Mouse (Mus musculus) c-Kit-positive CD71-negative TER-119-negative erythroid progenitor cells, embryonic 14.5 days (primary cell): Measurements from ENCODE around the gene Pdia6.

Experiments used
- DNase-seq: peaks from one replicate; pipeline ENCODE4 v3.0.0-alpha.2; 2013; ENCODE audit warnings: low read depth

Pdia6 gene

DNA sequence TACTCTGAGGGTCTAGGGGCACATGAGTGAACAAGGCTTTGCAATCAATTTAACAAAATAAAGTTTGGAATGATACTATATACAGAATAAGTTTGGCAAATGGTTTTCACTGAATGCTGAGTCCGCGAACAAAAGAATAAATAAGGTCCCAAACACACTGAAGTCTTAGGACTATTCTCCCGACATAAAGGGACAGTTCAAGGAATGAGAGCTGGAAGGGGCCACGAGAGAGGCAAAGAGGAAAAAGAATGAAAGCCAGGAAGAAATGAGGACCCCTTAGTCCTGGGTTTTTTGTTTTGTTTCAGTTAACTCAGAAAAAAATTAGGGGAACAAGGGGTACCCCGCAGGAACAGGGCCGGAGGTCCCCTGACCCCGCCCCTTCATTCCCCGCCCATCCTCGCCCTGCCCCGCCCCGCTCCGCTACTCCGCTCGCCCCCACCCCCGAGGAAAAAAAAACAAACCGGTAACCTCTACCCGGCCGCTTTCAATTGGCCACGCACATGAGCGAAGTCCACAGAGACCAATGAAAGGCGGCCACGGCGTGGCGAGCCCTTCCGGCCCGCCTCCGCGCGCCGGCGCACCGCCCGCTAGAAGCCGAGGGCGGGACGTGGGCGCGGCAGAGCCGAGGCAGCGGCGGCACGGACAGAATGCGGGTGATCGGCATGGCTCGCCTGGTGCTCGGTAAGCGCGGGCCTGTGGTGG lies at the start of gene Pdia6:
Pdia6 (plus strand) TSS at position 575 of the 702 bp plus-strand sequence.
- DNase-seq = peak; percentile 93

DNA sequence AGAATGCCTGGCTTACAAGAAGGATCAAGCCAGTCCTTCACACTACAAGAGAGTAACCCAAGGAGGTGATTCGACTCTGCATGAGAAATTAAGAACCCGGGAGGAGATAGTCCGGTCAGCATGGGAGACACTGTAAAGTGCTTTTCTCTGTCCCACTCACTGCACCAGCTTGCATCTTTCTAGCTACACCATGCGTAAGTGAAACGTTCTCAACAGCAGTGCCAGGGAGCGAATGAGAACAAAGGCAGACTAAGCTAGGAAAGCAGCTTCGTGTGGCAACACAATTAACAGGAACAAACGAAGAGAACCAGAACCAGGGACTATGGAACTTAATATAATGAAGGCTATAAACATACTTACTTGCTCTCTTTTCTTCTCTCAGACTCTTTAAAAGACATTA lies 48.0 kb upstream of the Pdia6 start:
- DNase-seq = no peak

DNA sequence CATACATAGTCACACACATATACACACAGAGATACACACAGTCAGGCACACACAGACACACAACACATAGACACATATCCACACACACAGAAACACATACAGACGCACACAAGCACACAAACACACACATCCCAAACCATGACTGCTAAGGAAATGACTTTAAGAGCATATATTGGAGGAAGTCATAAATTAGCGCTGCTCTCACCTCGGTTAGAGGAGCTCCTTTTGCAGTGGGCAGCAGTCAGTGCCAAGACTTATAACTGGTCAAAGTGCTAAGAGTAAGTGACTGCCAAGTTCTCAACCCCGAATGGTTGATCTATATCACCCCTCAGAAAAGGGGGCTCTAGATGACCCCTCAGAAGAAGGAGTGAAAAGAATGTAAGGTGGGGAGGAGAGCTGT lies 47.2 kb upstream of the Pdia6 start:
- DNase-seq = no peak

DNA sequence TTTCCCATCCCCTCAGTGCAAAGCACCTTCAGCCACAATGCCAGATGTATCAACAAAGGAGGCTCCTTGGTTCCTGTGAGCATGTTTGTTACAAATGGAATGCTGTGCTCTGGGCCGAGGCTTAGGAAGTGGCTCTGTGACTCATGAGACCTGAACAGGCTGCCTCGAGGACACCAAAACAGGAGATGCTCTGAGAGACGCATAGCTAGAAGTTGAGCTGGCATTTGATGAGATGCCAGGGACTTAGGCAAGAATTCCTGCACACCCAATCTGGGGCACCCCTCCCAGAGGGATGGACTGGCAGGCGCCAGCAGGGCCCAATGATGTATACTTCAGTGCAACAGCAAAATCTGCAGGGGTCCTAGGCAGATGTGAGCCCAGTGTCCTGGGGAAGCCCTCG lies 45.7 kb upstream of the Pdia6 start:
- DNase-seq = no peak

DNA sequence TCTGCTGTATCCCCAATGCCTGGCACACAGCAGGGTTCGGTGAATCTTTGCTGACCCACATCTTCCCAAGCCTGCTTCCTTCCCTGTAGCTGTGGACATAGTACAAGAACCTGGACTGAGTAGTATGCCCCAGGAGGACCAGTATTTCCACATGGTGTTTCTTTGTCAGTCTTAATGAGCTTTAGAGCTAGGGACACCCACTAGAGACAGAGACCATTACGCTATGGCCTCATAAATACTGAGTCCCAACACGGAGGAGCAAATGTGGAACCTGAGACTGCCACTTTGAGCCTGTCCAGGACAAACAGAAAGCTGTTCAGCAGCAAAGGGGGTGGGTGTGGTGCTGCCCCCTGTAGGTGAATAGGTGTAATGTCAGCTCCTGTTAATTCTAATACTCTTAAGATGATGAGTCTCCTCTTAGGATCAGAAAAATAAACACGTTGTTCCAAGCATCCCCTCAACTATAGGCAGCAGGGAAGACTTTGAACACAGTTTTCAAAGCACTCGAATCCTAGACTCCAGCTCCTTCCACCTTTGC lies 44.4 kb upstream of the Pdia6 start:
- no peak for DNase-seq

DNA sequence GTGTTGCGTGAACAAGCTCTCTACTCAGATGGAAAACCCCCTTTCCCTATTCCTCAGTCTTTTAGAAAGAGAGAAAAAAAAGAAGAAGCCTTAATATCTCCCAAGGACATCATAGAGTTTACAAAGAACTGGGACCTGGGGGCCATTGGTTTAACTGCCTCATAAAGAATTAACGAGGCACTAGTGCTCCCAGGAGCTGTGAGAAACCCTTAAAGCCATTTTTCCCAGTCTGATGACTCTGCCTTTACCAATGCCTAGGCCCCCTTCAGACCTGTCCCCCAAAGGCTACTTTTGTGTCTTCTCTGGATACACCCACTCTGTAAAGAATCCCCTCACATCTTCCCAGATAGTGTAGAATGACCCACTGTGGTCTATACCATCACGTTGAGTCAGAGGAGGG lies 43.3 kb upstream of the Pdia6 start:
- DNase-seq = no peak

DNA sequence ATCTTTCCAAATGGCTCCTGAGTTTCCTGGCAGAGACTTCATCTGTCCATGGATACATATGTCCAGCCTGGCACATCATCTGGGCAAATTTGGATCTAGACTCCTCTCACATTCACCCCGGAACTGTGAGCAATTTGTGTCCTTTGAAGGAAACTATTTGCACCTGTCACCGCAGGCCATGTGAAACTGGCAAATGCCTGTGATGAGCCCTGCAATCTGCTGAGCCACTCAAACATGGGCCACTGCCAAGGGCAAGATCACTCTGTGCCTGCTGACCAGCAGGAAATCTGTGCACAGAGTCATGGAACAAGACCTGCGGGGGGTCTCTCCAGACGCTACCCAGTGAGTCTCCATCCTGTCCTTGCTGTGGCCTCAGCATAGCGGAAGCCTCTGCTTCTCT lies 41.3 kb upstream of the Pdia6 start:
- DNase-seq = no peak

DNA sequence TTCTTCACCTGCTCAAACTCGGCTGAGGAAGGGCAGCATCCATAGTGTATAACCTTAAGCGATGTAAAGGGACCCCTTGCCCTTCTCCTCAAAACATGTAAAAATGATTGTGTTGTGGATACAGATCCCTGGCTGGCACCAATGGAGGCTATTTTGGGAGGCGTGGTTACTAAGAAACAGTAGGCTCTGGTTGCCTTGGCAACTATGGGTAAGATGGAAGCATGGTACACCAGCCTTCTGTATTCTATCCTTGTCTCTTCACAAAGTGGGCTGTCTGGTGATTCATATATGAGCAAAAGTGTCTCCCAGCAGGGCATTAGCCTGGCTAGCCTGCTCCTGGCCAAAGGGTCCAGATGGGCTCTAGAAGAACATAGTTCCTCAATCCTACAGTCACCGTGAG lies 38.4 kb upstream of the Pdia6 start:
- DNase-seq = no peak

DNA sequence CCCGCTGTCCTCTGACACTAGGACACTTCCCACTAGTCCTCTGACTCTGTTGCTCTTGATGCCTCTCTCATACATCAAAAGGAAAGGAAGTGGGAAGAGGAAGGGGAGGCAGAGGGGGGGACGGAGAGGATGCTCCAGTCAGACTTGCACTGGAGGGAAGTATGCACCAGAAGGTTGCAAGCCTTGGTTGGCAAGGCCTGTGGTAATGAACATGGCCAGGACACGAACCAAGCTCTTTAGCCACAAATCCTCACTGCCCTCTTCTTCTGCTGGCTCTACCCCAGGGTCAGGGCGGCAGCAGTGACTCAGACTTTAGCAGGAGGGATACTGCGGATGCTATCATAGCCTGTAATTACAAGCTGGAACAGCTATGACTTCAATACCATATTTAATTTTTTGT lies 35.8 kb upstream of the Pdia6 start:
- DNase-seq = no peak

DNA sequence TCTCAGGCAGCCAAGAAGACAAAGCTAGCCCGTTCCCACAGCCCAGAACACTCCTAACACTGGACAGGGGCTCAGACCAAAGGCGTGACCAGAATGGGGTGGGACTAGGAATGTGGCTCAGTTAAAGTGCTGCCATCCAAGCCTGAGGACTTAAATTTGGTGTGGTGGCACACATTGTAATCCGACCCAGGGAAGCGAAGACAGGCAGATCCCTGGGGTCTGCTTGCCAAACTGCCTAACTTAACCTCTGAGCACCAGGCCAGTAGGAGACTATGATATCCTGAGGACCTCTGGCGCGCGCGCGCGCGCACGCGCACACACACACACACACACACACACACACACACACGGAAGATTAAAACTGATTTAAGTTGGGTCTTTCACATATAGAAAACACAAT lies 34.8 kb upstream of the Pdia6 start:
- DNase-seq = no peak

DNA sequence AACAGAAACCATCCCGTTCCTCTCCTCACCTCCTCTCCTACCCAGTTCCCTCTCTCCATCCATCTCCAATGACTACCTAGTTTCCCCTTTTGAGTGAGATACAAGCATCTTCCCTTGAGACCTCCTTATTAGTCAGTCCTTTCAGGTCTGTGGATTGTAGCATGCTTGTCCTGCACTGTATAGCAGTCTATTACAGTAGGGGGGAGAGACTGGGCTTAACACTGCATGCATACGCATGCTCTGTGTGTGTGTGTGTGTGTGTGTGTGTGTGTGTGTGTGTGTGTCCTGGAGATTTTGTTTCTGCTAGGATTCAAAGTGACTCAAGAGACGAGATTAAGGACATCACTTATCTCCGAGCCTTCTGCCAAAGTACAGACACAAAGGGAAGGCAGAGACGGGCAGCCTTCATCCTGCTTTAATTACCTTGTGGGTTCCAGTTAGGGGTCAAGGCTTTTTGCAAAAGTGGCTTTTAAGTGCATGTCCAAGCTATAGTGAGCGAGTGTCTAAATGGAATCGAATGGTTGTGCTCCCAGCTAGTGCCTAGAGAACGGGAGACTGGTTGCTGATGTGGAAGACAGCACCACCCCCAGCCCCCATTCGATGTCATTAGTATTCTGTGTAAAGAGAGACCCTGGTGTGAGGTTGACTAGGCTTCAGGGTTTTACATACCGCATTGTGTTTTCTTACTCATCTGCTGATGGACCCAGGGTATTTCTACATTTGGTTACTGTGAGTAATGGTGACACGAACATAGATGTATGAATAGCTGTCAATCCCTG lies 30.6 kb upstream of the Pdia6 start:
- no peak for DNase-seq

DNA sequence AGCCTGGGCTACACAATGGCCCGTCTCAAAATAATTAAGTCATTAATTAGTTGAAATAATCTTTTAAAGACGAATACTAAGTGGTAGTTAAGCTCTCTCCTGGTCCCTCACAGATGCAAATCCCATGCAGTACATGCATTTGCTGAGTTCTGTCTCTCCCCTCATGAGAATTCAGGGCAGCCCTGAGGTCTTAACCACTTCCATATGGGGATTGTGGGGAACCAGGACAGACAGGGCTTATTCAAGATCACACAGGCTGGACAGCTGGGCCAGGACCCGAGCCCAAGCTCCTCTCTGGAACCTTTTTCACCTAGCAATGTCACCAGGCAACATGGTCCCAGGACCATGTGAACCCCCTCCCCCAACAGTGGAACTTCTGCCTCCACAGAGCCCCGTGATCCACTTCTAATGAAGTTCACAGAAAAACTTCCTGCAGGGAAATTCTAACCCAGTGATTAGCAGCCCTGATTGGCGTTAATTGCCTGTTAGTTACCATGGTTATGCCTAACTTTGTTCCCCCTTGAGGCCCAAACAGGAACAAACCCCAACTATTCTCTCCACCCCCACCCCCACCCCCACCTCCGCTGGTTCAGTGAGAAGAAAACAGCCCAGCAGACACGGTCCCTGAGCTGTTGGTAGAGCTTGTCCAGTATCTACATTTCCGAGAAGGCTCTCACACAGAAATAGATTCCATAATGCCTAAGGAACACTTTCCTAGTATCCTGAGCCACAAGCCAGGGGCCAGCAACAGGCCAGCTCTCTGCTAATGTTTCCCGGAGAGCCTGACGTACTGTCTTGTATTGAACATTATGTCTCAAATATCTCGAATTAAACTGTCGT lies 27.5 kb upstream of the Pdia6 start:
- no peak for DNase-seq

DNA sequence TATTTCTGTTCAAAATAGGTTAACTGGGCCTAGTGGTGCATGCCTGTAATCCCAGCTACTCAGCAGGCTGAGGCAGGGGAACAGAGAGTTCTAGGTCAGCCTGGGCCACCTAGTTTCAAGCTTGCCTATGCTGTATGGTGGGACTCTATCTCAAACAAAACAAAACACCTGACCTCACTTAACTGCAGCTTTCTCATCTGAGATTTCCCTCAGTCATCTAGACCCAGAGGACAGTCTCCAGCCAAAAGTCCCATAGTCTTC lies 27.0 kb upstream of the Pdia6 start:
- DNase-seq = no peak

DNA sequence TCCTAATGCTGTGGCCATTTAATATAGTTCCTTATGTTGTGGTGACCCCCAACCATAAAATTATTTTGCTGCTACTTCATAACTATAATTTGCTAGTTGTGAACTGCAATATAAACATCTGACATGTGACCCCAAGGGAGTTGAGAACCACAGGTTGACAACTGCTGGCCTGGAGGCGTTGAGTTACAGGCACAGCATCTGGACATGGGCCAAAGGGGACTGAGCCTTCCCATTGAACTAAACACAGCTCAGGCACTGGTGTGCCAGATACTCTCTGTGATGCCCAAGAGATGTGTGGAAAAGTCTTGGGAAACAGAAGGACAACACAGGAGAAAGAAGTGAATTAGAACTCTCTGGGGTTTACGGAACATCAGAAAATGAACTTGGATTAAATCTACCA lies 25.3 kb upstream of the Pdia6 start:
- no peak for DNase-seq

DNA sequence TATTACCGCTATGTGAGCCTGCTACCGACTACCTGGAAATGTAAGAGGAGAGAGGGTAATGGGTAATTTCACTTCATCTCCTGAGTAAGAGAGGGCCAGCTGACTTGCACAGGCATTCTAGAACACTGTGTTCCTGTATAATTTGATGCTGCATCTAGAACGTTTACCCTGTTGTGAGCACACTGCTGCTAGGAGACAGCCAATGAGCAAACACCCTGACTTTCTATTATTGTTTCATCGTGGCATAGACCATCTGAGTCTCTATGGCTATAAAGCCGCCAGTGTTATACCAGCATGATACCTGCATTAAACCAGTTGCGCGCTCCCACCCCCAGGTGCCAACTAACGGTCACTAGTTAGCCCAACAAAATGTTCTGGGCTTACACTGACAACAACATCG lies 24.7 kb upstream of the Pdia6 start:
- DNase-seq = no peak

DNA sequence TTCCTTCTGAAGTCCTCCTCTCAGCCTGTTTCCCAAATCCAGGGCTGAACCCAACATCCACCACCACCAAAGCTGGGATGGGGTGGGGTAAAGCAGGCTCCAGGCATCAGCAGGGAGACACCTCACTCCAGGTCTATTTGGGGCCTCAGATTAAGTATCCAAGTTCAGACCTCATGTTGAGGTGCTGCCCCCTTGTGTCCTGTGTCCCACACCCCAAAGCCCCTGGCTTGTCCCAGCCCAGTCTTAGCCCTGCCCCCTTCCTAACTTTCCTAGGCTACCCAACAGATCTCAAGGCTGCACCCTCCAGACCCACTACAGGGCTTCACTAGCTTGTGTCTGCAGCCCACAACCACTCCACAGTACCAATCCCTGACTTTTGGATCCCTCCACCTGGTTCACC lies 24.3 kb upstream of the Pdia6 start:
- no peak for DNase-seq

DNA sequence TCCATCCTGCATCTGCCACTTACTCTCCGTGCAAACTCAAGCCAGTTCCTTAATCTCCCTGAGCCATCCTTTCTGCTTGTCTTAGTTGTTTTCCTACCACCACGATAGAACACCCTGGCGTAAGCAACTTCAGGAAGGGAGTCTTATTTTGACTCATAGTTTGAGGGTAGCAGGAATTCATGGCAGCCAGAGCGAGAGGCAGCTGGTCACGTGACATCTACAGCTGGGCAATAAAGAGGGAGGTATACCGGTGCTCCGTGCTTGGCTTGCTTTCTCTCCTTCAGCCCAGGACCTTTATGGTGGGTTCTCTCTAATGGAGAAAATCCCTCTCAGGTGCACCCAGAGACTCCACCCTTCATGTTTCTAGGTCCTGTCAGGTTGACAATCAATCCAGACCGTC lies 15.4 kb upstream of the Pdia6 start:
- no peak for DNase-seq

DNA sequence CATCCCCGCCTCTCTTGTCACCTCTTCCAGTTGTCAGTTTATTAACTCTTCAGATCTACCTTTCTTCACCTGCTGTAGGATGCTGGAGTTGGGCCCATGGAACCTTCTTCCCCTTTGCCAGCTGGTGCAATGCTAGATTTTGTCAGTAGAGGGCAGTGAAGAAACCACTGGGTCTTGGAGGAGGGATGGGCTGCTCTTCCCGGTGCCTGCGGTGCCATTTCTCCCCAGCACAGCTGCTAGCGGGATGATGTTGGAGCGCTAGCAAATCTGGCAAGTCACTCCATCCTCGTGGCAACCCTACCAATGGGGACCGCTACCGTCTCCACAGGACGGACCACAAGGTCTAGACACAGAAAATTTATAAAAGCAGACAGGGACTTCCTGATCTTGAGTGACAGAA lies 13.3 kb upstream of the Pdia6 start:
- DNase-seq = peak; percentile 75

DNA sequence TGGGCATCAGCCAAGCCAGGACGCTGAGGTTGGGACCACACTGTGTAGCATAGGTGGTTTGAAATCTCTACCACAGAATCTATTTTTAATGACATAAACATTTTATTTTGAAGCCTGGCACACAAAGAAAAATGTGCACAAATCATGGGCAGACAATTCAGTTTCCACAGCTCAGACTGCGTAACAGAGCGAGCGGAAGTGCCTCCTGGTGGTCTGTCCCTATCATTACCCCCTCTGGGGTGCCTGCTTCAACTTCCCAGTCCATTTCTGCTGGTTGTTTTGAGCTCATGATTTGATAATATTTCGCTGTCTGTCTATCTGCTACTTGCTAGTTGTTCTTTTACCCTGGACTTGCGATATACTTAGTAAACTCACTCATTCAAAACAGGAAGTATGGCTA lies 10.7 kb upstream of the Pdia6 start:
- no peak for DNase-seq

DNA sequence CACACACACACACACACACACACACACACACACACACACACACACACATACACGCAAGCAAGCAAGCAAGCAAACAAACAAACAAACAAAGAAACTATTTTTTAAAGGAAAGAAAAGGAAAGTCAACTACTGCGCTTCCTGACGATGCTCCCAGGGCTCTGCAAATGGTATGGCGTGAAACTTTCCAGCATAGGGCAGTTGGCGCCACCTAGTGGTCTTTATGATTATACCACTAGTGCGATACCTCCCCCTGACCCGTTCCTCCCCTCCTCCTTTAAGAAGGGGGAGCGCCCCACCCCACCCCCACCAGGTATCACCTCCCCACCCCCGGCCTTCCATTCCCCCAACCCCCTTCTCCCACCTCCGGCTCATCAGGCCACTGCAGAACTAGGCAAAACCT lies 9.4 kb upstream of the Pdia6 start:
- DNase-seq = peak; percentile 39

DNA sequence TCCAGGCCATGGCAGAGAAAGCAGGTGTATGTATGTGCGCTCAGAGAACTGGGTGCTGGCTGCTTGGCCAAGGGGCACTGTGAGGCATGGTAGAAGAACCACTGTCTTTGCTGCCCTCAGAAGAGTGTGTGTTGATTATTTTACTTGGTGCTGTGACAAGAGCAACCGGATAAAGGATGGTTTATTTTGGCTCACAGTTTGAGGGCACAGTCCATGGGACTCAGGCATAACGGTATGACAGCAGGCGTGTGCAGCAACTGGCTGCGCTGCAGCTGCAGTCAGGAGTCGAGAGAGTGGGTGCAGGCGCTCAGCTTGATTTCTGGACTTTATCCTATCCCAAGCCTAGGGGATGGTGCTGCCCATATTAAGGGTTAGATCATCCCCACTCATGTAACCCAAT lies 7.9 kb upstream of the Pdia6 start:
- no peak for DNase-seq

DNA sequence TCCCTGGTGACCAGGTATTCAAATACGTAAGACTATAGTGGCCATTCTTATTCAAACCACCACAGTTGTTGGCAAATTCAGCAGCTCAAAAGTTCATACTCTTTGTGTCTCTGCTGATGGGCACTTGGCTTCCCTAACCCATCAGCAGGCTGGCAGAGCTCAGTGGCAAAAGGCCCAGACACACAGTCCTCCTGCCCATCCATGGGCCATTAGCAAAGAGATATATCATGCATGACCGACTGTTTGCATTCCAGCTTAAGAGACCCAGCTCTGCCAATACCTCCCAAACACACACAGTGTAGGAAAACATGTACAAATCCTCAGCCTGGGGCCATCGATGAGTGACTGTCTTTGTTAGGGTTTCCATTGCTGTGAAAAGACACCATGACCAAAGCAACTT lies 5.3 kb upstream of the Pdia6 start:
- no peak for DNase-seq

DNA sequence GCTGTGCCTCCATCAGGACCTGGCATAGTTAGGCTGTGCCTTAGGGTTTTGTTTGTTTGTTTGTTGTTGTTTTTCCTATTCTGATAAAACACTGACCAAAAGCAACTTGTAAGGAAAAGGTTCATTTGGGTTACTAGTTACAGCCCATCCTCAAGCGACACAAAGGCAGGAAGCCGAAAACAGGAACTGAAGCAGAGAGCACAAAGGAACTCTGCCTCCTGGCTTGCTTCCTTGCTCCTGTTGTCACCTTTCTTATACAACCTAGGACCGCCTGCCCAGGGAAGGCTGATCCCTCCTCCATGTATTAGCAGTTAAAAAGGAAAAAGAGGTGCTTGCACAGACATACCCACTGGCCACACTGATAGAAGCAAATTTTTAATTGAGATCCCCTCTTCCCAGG lies 2.5 kb upstream of the Pdia6 start:
- DNase-seq = no peak
